Mouse (Mus musculus) layer of hippocampus, adult 8-10 months (tissue): ENCODE measurements around the gene Cavin3. TPM values are rescaled to one million over a fixed set of nuclear protein-coding genes. Genes with fewer than 3 reads are reported as not detected.

ENCODE experiments used
- DNase-seq, 2 experiments: peaks; one replicate each; pipeline ENCODE4 v3.0.0; 2022; ENCODE audit warnings: low spot score in 2 of 2
- total RNA-seq, 4 experiments: library from RNA; stranded (reverse); gene quantifications; 2 replicates each; pipeline ENCODE4 v1.2.4; 2022

The Cavin3 gene
- total RNA-seq: 10 to 100 TPM; 11.0 to 14.1 (median 12.4) TPM

DNA sequence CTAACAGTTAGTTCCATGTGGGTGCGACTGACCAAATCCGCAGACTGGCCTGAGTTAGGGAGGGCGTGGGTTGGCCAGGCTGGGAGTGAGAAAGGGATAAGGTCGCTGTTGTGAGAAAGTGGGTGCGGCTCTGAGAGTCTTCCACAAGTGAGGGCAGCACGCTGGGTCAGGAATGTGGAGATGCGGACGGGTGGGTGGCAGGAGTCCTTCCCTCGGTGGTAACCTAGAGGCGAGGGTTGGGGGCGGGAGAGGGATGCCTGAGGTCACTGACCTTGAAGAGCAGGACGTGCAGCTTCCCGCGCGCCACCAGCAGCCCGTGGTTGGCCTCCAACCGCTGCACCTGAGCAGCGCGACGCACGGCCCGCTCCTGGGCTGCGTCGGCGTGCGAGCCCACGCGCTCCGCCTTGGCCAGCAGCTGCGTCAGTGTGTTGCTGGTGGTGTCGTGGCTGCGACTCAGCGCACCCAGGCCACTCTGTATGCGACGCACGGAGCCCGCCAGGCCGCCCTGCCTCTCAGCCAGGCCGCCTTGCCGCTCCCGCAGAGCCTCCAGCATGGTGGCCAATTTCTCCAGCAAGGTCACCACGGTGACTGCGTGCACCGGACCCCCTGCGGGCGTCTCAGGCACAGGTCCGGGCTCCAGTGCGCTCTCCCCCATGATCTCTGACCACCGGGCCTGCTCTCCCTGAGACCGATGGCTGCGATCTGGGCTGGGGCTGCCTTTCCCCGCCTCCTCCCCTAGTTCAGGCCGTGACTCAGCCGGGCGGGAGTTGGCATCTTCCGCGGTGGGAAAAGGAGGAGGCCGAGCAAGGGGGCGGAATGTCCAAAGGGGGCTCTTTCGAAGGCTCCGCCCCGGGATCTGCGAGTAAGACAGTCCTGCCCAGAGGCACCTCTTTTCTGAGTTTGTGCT is at the start of gene Cavin3:
Gene Cavin3, minus strand, starts transcription at position 796 of the 907 bp plus-strand sequence.
- peak; percentile 38 to 61 for DNase-seq

DNA sequence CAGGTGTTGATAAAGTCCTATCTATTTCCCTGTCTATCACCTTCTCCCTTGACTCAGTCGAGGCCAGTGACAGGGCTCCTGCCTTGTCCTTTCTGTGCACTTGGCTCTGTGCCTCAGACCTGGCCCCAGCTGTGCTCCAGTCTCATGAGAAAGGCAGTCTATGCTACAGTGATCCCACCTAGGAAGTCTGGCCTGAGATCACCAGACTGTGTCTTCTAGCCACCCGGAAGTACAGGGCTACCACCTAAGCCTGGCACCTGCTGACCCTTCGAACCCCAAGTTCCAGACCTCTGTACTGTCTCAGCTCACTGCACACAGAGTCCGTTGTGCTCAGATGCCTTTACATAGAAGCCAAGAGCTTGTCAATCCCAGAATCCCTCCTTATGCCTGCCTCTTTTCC is 46.0 kb upstream of the Cavin3 start:
- DNase-seq: no peak

DNA sequence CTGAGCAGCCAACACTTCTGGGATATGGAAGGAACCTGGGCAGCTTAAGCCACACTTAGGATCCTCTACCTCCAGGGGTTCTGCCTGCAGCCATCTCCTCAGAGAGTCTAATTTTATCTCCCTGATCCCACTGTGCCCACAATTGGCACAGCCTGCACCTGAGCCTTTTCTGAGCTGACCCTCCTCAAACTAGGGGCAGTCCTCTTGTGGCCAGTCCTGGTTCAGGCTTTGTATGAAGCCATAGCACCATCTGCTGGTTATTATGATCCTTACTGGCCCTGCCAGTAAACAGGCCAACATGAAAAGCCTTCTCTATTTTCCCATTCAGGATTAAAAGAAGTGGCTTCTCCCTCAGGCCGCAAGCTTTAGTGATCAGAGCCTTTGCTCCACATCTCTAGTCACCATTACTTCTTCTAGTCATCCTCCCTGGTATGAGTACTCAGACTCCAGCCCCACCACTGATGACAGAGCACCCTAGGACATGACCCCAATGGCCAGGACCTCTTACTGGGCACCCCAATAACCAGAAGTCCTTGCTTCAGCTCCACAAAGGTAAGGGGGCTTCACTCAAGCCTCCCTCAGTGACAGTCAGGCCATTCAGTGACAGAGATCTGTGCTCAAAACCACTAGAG is 45.3 kb upstream of the Cavin3 start:
- peak in 1 of 2 experiments; percentile 33 for DNase-seq

DNA sequence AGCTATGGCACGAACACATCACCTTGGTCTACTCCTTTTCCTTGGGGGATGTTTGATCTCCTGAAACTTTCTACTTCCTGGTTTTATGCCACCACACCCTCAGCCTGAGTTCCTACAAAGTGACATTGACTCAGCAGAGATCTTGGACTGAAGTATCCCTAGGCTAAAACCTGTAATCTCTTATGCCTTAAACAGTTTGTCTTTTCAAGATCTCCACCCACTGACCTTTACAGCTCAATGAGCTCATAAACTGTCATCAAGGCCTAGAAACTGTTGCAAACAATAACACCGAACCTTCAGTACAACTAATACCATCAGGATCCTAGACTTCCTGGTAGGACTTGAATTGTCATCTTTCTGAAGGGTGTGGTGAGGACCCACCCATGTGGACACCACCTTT is 42.1 kb upstream of the Cavin3 start:
- no peak for DNase-seq

DNA sequence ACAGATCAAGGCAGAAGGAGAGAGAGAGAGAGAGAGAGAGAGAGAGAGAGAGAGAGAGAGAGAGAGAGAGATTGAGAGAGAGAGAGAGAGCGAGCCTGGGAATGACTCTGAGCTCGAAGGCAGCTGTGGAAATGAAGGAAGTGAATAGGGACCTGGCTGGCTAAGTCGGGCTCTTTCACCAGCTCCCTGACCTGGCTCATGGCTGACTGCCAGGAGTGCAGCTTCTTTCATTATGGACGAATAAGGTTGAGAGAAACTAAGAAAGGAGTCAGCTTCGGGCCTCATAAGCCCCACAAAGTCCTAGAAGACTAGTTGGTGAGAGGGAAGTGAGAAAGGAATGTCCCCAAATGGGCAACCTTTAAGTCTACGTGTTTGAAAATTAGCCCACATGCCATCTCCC is 38.1 kb upstream of the Cavin3 start:
- DNase-seq: no peak

DNA sequence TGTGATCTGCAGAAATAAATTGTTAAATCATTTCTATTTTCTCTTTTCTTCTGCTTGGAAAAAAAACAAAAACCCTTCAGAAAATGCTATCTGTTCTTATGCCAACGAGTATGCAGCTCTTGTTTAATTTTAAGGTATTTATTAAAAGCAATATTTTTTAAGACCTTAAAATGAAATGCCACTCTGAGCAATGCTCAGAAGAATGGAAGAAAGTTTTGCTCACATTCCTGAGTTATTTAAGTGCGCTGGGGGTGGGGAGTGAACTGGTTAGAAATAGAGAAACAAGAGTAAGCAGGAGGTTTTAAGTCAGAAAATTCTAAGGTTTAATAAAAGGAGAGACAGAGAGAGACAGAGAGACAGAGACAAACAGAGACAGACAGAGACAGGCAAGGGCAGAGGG is 37.7 kb upstream of the Cavin3 start:
- no peak for DNase-seq

DNA sequence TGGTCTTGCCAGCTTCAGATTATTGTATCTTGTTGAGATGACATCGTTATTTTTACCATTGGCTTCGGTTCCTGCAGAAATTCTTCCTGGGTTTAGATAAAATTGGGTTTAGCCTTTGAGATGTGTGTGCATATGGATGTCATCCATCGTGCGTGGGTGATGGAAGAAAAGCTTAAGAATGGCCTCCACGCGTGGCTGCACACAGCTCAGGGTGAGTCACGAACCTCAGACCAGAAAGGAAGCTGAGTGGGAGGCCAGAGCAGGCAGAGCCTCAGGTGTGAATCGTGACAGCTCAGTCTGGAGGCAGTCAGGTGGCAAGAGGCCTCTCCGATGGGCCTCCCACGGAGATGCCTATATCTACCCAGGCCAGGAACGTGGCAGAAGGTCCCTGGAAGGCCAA is 37.2 kb upstream of the Cavin3 start:
- DNase-seq: peak; percentile 54 to 74

DNA sequence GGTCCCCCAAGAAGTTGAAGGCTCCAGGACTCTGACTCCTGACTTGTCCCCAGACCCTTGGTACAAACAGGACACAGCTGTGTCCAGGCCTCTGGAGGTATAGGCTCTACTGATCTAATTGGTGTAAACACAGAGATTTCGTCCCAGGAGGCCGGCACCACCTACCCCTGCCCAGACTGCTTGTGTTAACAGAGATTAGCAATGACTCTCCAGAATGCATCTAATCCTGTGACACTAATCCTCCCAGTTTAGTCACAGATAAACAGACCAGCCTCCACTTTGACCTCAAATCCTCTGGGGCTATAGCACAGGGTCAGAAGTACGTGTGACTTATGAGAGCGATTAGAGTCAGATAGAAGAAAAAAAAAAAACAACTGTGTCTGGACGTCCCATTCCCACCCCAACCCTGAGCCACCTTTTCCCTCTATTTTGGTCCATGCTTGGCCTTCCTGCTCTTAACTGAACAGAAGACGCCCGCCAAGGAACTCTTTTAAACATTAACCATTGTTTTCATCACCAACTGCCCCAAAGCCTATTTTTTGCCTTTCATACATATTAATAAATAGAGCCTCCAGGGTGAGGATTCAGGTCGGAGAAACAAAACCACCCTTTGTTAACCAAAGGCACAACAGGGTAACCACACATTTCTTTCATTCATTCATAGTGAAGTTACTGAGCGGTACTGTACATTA is 34.7 kb upstream of the Cavin3 start:
- DNase-seq: no peak

DNA sequence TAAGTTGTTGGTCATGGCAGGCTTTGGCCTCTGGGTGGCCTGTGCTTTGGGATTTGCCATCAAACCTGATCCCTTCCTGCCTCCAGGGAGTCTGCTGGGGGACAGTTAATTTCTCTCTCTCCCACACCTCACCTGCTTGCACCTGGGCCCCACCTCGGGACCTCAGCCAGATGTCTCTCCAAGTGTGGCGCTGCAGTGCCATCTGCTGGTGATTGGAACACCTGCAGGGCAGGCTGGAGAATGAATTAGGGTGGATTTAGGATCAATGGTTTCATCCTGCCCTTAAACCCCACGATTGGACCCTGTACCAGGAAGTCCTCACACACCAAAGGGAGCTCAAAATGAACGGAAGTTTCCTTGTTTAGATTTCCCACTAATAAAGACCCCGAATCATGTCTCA is 33.1 kb upstream of the Cavin3 start:
- peak in 1 of 2 experiments; percentile 45 for DNase-seq

DNA sequence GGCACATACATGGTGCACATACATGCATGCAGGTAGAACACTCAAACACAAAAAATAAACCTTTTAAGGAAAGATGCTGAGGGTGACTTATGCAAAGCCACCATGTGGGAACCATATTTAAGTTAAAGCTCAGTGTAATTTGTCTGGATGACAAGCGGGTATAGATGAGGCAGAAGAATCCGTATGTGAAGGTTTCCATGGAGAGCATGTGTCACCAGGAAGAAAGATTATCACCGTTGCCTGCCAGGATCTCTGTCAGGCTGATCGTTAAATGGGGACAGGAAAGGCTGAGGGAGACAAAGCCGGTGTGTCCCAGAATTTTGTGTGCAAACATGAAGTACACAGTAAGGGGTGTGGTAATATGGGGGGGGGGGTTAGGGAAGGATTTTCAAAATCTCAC is 32.5 kb upstream of the Cavin3 start:
- no peak for DNase-seq

DNA sequence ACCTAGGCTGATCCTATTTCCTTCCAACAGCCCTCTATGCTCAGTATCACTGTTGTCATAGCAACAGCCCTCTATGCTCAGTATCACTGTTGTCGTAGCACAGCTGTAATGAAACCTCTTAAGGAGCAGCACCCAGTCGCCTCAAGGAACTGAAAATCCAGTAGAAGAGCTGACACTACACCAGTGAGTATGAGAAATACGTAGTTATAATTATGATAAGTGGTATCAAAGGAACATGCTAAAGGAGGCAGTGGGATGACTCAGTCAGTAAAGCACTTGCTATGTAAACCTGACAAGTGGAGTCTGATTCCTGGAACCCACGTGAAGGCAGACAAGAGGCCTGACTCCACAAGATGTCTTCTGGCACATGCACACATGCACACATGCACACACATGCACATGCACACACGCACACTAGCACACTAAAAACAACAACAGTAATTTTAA is 31.8 kb upstream of the Cavin3 start:
- DNase-seq: no peak

DNA sequence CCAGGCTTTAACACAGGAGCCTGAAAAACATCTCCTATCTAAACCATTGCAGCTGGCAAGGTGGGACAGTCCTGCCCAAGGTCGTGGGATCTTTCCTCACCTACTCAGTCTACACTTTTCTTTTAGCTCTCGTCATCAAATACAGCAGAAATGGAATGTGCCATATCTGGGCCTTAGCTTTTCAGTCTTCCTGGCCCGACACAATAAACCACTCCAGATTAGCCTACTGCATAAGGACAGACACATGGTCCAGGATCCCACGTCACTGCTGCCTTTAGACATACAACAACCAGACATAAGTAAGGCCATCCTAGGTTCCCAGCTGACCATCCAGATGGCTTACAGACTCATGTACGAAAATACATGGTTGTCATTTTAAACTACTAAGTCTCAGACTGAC is 28.0 kb upstream of the Cavin3 start:
- DNase-seq: no peak

DNA sequence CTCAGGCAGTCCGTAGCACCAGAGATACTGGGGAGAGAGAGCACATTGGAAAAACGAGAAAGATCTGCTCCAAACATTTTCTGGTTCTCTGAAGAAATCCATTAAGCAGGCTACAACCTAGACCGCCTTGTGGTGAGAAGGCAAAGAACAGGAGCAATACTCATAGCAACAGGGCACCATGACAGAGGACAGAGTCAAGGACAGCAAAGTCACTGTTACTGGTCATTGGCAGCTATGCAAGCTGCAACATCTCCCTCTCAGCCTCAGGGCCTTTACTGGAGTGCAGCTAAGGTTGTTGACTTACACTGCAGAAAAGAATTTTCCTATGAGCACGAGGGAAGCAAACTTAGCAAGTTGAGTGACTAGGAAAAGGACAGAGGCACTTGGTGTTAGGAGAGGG is 25.2 kb upstream of the Cavin3 start:
- no peak for DNase-seq

DNA sequence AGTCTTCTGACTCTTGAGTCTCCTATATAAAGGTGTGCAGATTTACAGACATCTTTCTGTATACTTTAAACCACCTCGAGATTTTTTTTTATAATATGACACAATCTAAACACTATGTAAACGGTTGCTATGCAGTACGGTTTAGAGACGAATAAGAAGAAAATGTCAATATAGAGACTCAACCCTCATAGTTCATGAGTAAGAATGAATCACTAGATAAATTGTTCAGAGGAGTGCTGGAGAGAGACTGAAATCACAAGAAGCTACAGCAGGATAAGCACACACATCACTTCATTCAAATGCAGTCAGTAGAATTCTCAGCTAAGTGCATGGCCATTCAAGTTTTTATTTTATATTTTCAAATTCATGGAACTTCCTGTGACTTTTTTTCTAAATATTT is 19.9 kb upstream of the Cavin3 start:
- DNase-seq: no peak

DNA sequence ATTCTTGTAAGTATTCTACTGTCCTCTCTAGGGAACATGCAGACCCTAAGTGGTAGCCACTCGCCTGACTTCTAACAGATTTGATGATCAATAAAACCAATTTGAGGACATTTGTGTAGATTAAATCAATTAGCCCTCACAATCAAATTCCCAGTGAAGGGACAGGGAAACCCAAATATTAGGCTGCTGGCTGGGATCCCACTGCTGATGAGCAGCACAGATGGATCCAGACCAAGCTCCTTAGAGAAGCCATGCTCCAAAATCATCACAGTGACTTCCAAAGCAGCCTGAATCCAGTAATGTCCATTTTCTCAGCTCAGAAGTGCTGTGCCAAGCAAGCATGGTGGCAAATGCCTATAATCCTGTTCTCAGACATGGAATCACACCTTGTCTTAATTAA is 17.6 kb upstream of the Cavin3 start:
- no peak for DNase-seq

DNA sequence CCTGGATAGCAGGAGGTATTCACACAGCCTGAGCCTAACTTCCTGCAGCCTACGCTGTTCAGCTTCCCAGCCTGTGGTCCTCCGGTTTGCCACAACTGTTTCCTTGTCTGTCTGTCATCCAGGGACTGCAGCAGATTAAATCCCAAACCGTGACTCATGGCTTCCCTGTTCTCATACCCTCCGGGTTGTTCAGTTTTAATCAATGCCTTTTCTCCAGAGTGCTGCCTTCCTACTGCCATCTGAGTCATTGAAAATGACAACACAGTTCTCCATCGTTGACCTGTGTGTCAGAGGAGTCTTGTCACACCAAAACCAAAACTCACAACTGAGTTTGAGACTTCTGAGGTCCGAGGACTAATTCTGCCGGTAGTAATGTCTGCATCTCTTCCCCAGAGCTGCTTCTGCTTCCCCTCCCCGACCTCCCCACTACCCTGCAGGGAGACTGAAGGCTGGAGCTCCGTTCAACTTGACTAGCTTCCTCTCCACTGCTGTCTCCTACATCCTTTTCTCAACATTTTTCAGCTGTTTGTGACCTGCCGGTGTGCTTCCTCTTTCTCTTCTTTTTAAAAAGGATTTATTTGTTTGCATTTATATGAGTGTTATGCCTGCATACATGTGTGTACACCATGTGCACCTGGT is 16.9 kb upstream of the Cavin3 start:
- no peak for DNase-seq

DNA sequence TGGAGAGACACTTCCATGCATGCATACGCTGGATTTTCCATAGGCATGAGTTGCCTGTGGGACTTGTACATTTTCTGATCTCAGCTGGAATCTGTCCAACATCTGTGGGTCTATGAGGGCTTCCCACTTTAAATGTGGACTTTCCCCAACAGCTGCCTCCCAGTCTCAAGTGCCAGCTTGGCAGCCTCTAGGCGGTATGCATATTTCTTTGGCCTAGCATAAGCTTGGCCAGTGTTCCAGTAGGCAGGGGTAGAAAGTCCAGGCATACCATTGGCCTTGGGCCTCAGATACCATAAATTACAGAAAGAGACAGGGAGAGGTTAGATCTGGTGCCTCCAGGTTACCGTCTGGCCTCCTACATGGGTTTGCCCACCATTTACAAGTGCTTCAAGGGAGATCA is 15.8 kb upstream of the Cavin3 start:
- DNase-seq: no peak

DNA sequence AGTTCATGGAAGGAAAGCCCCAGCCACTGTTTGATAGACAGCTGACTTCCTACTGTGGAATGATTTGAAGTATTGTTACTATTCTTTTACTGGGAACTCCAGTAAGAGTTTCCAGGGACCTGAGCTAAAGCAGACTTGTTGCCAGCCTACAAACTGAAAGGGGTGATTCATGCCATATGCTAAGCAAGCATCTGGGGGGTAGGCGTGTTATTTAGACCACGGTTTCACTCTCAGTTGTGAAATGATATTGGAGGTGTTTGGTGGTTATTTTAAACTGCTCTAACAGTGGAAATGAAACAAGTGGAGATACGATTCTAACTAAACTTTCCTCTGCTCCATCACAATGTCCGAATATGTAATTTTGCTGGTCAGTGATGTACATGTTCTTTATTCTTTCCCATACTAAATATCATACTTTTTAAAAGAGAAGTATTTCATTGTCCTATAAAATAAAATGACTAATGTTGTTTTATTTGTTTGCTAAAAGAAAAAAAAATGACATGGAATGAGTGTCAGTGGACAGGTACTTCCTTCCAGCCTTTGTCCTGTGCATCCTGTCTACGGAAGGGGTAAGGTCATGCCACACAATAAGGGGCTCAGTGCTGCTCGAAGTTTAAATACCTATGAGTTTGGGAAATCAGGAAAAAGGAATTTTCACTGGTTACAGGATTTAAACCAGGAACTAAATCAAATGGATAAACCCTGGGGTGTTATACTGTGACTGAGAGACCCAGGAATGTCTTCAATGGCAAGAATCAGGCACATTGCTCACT is 5.2 kb upstream of the Cavin3 start:
- peak; percentile 79 to 81 for DNase-seq

DNA sequence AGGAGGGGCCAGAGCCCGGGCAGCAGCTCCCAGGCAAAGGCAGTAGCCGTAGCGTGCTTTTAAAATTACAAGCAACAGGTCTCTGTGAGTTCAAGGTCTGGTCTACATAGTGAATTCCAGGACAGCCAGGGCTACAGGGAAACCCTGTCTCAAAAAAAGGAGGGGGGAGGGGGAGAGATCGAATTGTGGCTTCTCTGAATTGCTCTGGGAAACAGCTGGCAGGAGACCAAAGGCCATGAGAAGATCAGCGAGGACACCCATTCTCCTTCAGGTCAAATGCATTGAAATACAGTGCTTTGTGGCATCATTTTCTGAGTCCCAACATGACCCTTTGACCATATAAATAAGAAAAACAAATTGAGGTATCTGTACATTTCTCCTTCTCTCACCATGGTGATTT is 2.9 kb upstream of the Cavin3 start:
- DNase-seq: no peak

DNA sequence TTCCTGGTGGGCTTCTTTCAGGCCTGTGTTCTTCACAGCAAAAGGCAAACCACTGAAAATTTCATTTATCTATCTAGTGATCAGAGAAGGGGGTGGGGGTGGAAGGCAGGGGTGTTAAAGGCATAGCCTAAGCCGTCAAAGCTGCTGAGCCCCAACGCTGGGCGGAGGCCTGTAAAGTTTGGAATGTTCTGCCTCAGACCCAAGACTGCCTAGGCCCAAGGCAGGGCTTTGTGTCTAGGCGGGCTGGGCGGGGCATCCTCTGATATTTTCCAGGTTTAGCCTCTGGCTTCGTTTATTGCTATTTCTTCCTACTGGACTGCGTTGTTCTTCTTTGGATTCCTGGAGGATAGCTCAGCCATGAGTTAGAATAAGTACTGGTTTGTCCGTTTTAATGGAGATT is 326 bp upstream of the Cavin3 start:
- DNase-seq: no peak
